Mouse (Mus musculus): ENCODE results near the gene Apol11a.
"Not testable (repeated sequence)": the region's sequence is repeated elsewhere in the genome, so short reads cannot be mapped to it uniquely, and the experiment has no call there.

Apol11a gene

GRCm38 (mm10) chr15:77507966-77508365 is at the start of gene Apol11a:
Gene Apol11a (plus strand): TSS chr15:77508271.
- not testable (repeated sequence) for DNase-seq

- not testable (repeated sequence) for DNase-seq
Measured at GRCm38 (mm10) chr15:77474699-77475390, 33.2 kb upstream of the Apol11a start.

GRCm38 (mm10) chr15:77476693-77477092 is 31.4 kb upstream of the Apol11a start, which contains the start of gene Apol10a:
Gene Apol10a (plus strand): TSS chr15:77477047.
- not testable (repeated sequence) for DNase-seq

- peak; percentile 36 for DNase-seq
Measured at GRCm38 (mm10) chr15:77482140-77482794, 25.8 kb upstream of the Apol11a start.

DNA sequence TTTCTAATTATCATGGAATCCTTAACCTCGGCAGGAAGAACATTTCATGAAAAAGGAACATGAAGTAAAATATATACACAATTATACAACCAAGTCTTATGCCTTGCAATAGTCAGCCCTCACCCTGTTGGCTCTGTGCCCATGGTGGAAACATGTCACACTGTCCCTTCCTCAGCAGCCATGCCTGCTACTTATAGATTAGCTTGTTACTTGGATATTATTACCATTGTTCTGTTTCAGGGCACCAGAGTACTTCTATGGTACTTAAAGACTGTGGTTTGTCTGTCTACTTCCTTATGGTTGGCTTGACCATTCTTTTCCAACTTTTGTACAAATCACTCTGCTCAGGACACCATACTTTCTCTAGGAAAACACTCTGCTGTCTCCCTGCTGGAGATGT is 14.9 kb upstream of the Apol11a start:
- DNase-seq, result not testable (repeated sequence)

- not testable (repeated sequence) for DNase-seq
Measured at GRCm38 (mm10) chr15:77494694-77495093, 13.4 kb upstream of the Apol11a start.

DNA sequence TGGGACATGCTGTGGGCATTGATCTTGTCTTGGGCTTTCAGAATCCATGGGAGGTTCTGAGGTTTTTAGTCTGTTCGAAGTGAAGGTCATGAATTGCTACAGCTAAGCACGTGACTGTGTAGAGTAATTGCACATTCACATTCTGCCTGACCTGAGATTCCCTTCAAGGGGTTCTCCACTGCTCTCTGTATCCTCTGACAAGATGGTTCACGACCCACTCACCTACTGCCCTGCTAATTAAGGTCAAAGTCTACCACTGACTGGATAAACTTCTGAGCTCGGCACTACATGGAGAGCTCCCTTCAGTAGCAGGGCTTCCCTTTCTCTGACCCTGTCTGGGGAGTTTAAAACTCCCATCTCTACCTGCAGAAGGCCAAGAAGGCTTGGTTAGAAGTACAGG is 12.5 kb downstream of the Apol11a start:
- DNase-seq, result peak; percentile 25

GRCm38 (mm10) chr15:77523186-77523843 is 15.2 kb downstream of the Apol11a start:
- DNase-seq, result peak; percentile 80

GRCm38 (mm10) chr15:77533216-77533615 is 25.1 kb downstream of the Apol11a start, which contains the start of gene Apol7c:
Gene Apol7c (minus strand): TSS chr15:77533316.
- no peak for DNase-seq

- not testable (repeated sequence) for DNase-seq
Measured at GRCm38 (mm10) chr15:77539221-77539620, 31.1 kb downstream of the Apol11a start.

DNA sequence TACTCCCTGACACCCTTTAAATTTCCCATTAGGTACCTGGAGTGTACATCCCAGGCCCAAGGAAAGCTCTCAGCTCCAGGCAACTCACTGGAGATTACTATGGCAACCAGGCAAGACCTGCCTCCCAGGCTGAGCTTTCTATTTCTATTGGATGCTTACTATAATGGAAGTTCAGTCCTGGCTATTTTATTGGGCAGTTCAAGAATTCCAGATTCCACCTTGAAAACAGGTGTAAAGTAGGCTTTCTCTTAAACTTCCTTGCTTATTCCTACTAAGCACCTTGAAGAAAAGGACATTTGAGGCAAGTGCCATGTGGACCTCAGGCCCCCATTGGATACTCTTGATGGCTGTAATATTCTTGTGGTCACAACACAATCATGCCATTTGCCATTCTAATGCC is 53.7 kb downstream of the Apol11a start, which contains the start of gene 1700025B11Rik:
Gene 1700025B11Rik (minus strand): TSS at position 101 of the 400 bp plus-strand sequence.
- no peak for DNase-seq

DNA sequence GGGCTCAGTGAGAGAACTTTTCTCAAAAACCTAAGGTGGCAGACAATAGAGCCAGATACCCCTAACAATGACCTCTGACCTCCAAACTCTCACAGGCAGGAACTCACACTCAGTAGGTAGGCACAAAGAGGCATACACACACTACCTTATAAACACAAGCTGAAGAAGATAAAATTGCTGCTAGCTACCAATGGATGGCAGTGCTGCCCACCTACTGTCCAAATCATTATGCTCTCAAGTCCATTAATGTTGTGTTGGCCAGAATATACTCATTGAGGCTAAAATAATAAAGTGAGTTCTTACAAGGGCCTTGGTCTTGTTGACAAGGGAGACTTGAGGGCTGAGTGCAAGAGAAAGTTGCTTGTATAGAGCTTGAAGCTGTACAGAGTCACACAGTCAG is 55.1 kb downstream of the Apol11a start:
- DNase-seq, result no peak
